Mouse (Mus musculus): ENCODE results near the gene Ttpal.
"Not testable (repeated sequence)": the region's sequence is repeated elsewhere in the genome, so short reads cannot be mapped to it uniquely, and the experiment has no call there.

The Ttpal gene

GRCm38 (mm10) chr2:163631715-163632114, 29.6 kb downstream of the Ttpal start:
- DNase-seq = no peak

- DNase-seq = no peak
Measured at GRCm38 (mm10) chr2:163634211-163634610, 32.1 kb downstream of the Ttpal start.

GRCm38 (mm10) chr2:163636057-163636456, 33.9 kb downstream of the Ttpal start:
- DNase-seq = no peak

- no peak for DNase-seq
Measured at GRCm38 (mm10) chr2:163637655-163638266, 35.6 kb downstream of the Ttpal start.

- peak; percentile 8 for DNase-seq
Measured at GRCm38 (mm10) chr2:163640493-163640892, 38.4 kb downstream of the Ttpal start.

- no peak for DNase-seq
Measured at GRCm38 (mm10) chr2:163641681-163642080, 39.6 kb downstream of the Ttpal start.

GRCm38 (mm10) chr2:163642685-163643575, 40.8 kb downstream of the Ttpal start:
- DNase-seq = peak; percentile 2

GRCm38 (mm10) chr2:163643576-163643971, 41.5 kb downstream of the Ttpal start:
- no peak for DNase-seq

GRCm38 (mm10) chr2:163644047-163644446, 41.9 kb downstream of the Ttpal start:
- DNase-seq = peak; percentile 34

GRCm38 (mm10) chr2:163644575-163645385, 42.7 kb downstream of the Ttpal start, which contains the start of gene Serinc3:
Serinc3 (minus strand) TSS chr2:163645131.
- DNase-seq = peak; percentile 99

GRCm38 (mm10) chr2:163645700-163646460, 43.8 kb downstream of the Ttpal start:
- DNase-seq = no peak

GRCm38 (mm10) chr2:163646461-163647080, 44.5 kb downstream of the Ttpal start:
- DNase-seq = no peak

- not testable (repeated sequence) for DNase-seq
Measured at GRCm38 (mm10) chr2:163655699-163656098, 53.6 kb downstream of the Ttpal start.

GRCm38 (mm10) chr2:163657486-163657885, 55.4 kb downstream of the Ttpal start:
- no peak for DNase-seq

- DNase-seq = peak; percentile 95
Measured at GRCm38 (mm10) chr2:163657975-163658886, 56.1 kb downstream of the Ttpal start, which contains the start of gene Pkig. Pkig (plus strand) TSS chr2:163658386.

- DNase-seq = no peak
Measured at GRCm38 (mm10) chr2:163658941-163659340, 56.8 kb downstream of the Ttpal start.

GRCm38 (mm10) chr2:163659431-163659830, 57.3 kb downstream of the Ttpal start:
- peak; percentile 2 for DNase-seq

- DNase-seq = no peak
Measured at GRCm38 (mm10) chr2:163660103-163660701, 58.1 kb downstream of the Ttpal start.

- no peak for DNase-seq
Measured at GRCm38 (mm10) chr2:163661371-163661850, 59.3 kb downstream of the Ttpal start.

GRCm38 (mm10) chr2:163662076-163662475, 60.0 kb downstream of the Ttpal start:
- DNase-seq = no peak

All from retina, postnatal 1 day (tissue).